In genomic region chr3:105404077-105404446, GRCm38 (mm10) we compare ENCODE assay signal across 9 mouse cellular contexts. TPM values are rescaled to one million over a fixed set of nuclear protein-coding genes. Genes with fewer than 3 reads are reported as not detected.
DNase-seq lines count a peak whose midpoint lies in the region; ATAC-seq and TF ChIP-seq lines count a peak whose summit lies in the region.
"Had no signal": no experiment of that assay in that cellular context is flagged by ENCODE, and none has a peak within 500 bp of the region (broad histone marks: within the 10 kb centered on the region; RNA-seq: fewer than 3 reads in every experiment).

No protein-coding gene starts in this region.

- intact Hi-C loops in heart, postnatal 10 days (cut with DNase I) = no loop called here

- no peak overlapping the region for H3K4me2 ChIP-seq in lung, embryonic 15.5 days
- H3K4me2 ChIP-seq in neural tube, embryonic 15.5 days = no peak overlapping the region

- no peaks in the 10 kb centered on the region for H3K27me3 ChIP-seq in lung, embryonic 15.5 days
- no peaks in the 10 kb centered on the region for H3K27me3 ChIP-seq in neural tube, embryonic 15.5 days (replicated peaks)

- H3K4me3 ChIP-seq in lung, embryonic 15.5 days = no peak overlapping the region
- H3K4me3 ChIP-seq in lung, adult 2 months (replicated peaks; ENCODE audit: extremely low read depth, low read depth, low read length) = no peak overlapping the region
- no peak overlapping the region for H3K4me3 ChIP-seq in neural tube, embryonic 15.5 days (replicated peaks)

- no peak for TF ChIP-seq CTCF in lung, adult 2 months (IDR thresholded peaks at IDR 0.05; ENCODE audit: insufficient read depth, low read length)

- no peak overlapping the region for H3K27ac ChIP-seq in lung, embryonic 15.5 days
- H3K27ac ChIP-seq in neural tube, embryonic 15.5 days (replicated peaks) = 0 out of 2 replicates have a peak overlapping the region, but pooled peaks have one; percentile 11

- no peaks in the 10 kb centered on the region for H3K36me3 ChIP-seq in lung, embryonic 15.5 days
- H3K36me3 ChIP-seq in neural tube, embryonic 15.5 days = no peaks in the 10 kb centered on the region

- H3K4me1 ChIP-seq in lung, embryonic 15.5 days = peaks cover 9% of the 10 kb centered on the region; the same call in 1 of the 2 replicates
- no peaks in the 10 kb centered on the region for H3K4me1 ChIP-seq in lung, adult 2 months (ENCODE audit: control insufficient read depth, insufficient read depth, low read length)
- H3K4me1 ChIP-seq in neural tube, embryonic 15.5 days = peaks cover 36% of the 10 kb centered on the region

- WGBS in lung, embryonic 15.5 days = 20% methylated on average over 4 of the region's 4 CpGs
- WGBS in lung, adult 2 months = 39% methylated on average over 4 of the region's 4 CpGs
- 55% methylated on average over 4 of the region's 4 CpGs for WGBS in neural tube, embryonic 15.5 days

- DNase-seq in adrenal gland, postnatal 10 days = peak; percentile 40
- no peak for DNase-seq in adrenal gland, adult 8-10 months
- DNase-seq in lung, adult 2 months = no peak
- DNase-seq in heart, postnatal 10 days = peak; percentile 26 to 27
- DNase-seq in B cell, adult 2 months = no peak
- DNase-seq in cerebellum, adult 9-10 months = no peak
- DNase-seq: thymus, postnatal 4 days had no signal

- peak; percentile 23; the same call in 1 of the 2 replicates for ATAC-seq in lung, embryonic 15.5 days (ENCODE audit: borderline replicate concordance, extremely low read depth, low FRiP score, low TSS enrichment)
- ATAC-seq in neural tube, embryonic 15.5 days (ENCODE audit: low FRiP score) = 0 out of 2 replicates have a peak, but pooled peaks have one; percentile 39

- no peaks in the 10 kb centered on the region for H3K9me3 ChIP-seq in lung, embryonic 15.5 days
- no peaks in the 10 kb centered on the region for H3K9me3 ChIP-seq in neural tube, embryonic 15.5 days (replicated peaks)

- H3K9ac ChIP-seq in lung, embryonic 15.5 days = no peak overlapping the region
- no peak overlapping the region for H3K9ac ChIP-seq in neural tube, embryonic 15.5 days (replicated peaks)

- TF ChIP-seq POLR2A in lung, adult 2 months (IDR thresholded peaks at IDR 0.05; ENCODE audit: borderline replicate concordance, extremely low read depth, low read depth, low read length) = no peak

RNA-seq across cellular contexts. Expression of gene Kcnd3, which starts 48.1 kb away (rescaled TPM):
- total RNA-seq in adrenal gland, postnatal 10 days (2021) = 1 to 10 TPM; 5.1 to 5.8 TPM
- total RNA-seq in adrenal gland, adult 8-10 months (2022) = 10 to 100 TPM in 2 of 4 experiments, 1 to 10 TPM in 2; 5.2 to 15.0 (median 10.0) TPM
- 0.20 and 0.29 TPM in 2 replicates for polyA plus RNA-seq in lung, embryonic 15.5 days (2015; fragmentation: Nextera tagmentation; extraction: Ambion mirVana)
- 1.6 and 1.7 TPM in 2 replicates for polyA plus RNA-seq in lung, adult 2 months (2012; rRNA removed)
- total RNA-seq in heart, postnatal 10 days (2021) = 1 to 10 TPM; 1.7 to 2.2 TPM
- 8.1 and 8.2 TPM in 2 replicates for polyA plus RNA-seq in neural tube, embryonic 15.5 days (2015; fragmentation: Nextera tagmentation; extraction: Ambion mirVana)

Comparison
In these comparisons a context has a peak if more than half of its experiments do, and no peak if none do; other contexts are left out.
1. DNase-seq: peak in adrenal gland, postnatal 10 days (single experiment) and heart, postnatal 10 days (2 of 2); none in adrenal gland, adult 8-10 months (single experiment), lung, adult 2 months (single experiment), B cell, adult 2 months (0 of 2) and cerebellum, adult 9-10 months (single experiment).